Mouse (Mus musculus): ENCODE results near the gene Cxcr4. TPM values are rescaled to one million over a fixed set of nuclear protein-coding genes. Genes with fewer than 3 reads are reported as not detected.

The Cxcr4 gene
- polyA plus RNA-seq, 1 experiment from 2014 or later: 10.1 TPM

Other genes starting within 250 kb of the Cxcr4 start
- gene Mcm6, start 232.6 kb downstream of the Cxcr4 start, polyA plus RNA-seq (2016; fragmentation: Nextera tagmentation; extraction: Ambion mirVana): 256 and 263 TPM in 2 replicates
- gene Dars, start 174.9 kb downstream of the Cxcr4 start, polyA plus RNA-seq (2016; fragmentation: Nextera tagmentation; extraction: Ambion mirVana): 164 and 165 TPM in 2 replicates

Data from forebrain, embryonic 12.5 days (tissue).